Mouse (Mus musculus) bone marrow macrophage, adult 2 months (primary cell): ENCODE measurements around the gene Crybb3. TPM values are rescaled to one million over a fixed set of nuclear protein-coding genes. Genes with fewer than 3 reads are reported as not detected.

Experiments
- H3K27ac ChIP-seq: 2 replicates; pipeline ENCODE4 v1.5.1; 2012; ENCODE audit warnings: low read depth, low read length; ENCODE audit not compliant: insufficient read depth
- H3K4me1 ChIP-seq: 2 replicates; pipeline ENCODE4 v1.6.1; 2012; ENCODE audit warnings: low read length; ENCODE audit not compliant: control insufficient read depth, insufficient read depth
- H3K4me3 ChIP-seq: 2 replicates; pipeline ENCODE4 v1.5.1; 2012; ENCODE audit warnings: mild to moderate bottlenecking, low read length, moderate library complexity; ENCODE audit not compliant: insufficient read depth
- CTCF ChIP-seq: IDR thresholded peaks from 2 replicates; pipeline ENCODE4 v1.5.1; 2012; ENCODE audit warnings: low read depth, mild to moderate bottlenecking, low read length, moderate library complexity
- POLR2A ChIP-seq: IDR thresholded peaks from 2 replicates; pipeline ENCODE4 v1.6.1; 2012; ENCODE audit warnings: mild to moderate bottlenecking, low read depth, low read length, borderline replicate concordance
- polyA plus RNA-seq: library from polyadenylated mRNA; stranded (reverse); fragments of >200 nt; gene quantifications from 2 replicates; pipeline ENCODE4 v1.2.4, GENCODE M21; 2012; ENCODE audit not compliant: missing spikeins, insufficient read depth, insufficient read length

Crybb3 gene
- polyA plus RNA-seq, 1 experiment: not detected

DNA sequence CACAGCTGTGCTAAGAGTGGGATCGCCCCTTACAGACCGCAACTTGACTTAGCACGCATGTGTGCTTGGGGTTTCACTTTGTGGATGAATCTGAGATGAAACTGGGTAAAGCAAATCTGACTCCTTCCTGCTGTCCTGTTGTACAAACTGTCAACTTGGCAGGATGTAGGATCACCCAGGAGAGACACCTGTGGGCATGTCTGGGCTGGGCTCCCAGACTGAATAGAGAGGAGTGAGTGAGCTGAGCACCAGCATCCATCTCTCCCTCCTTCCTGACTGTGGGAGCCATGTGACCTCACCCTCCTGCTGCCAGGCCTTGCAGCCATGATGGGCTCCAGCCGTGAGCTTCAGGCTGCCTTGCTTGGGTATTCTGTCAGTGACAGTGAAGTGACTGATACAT is 24.1 kb upstream of the Crybb3 start:
- TF ChIP-seq CTCF (no peak), POLR2A (no peak)
- H3K4me3 ChIP-seq: no peak overlapping the region
- H3K27ac ChIP-seq: no peak overlapping the region
- H3K4me1 ChIP-seq: peaks cover 32% of the 10 kb centered on the region

DNA sequence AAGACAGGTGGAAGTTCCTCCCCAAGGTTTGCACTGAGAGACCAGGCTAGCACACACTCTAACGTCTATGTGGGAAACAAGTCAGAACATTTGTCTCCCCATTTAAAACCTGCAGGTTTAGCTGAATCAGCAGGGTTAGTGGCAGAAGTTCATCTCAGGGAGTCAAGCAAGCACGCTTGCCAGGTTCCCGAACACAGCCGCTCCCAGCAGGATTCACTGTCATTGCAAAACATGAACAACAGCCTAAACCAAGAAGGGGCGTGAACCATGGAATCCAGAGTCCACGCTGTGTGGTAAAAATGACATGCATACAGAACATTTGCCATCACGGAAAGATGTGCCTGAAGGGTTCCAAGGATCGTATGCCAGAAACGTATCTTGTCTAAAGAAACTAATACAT is 23.7 kb upstream of the Crybb3 start:
- TF ChIP-seq POLR2A (no peak), CTCF (no peak)
- no peak overlapping the region for H3K4me3 ChIP-seq
- no peak overlapping the region for H3K27ac ChIP-seq
- H3K4me1 ChIP-seq: peaks cover 28% of the 10 kb centered on the region

DNA sequence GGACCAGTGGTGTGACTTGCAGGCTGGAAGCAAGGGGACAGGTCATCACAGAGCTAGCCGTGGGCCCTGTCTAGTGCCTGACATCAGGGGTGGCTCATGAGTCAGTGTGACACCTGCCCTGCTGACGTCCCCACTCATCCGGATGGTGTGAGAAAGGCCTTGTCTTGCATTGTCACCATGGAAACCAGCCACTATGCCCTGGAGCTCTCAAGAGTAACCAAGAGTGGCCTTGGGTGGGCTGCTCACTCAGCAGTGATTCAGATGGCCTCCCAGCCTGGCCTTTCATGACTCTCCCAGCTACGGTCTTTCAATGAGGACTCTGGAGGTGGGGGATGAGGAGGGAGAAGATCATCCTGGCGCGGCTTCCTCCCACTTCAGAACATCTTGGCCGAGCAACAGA is 21.1 kb upstream of the Crybb3 start:
- Histone ChIP-seq H3K27ac (no peak overlapping the region), H3K4me1 (peaks cover 20% of the 10 kb centered on the region), H3K4me3 (no peak overlapping the region)
- TF ChIP-seq CTCF (no peak), POLR2A (no peak)

DNA sequence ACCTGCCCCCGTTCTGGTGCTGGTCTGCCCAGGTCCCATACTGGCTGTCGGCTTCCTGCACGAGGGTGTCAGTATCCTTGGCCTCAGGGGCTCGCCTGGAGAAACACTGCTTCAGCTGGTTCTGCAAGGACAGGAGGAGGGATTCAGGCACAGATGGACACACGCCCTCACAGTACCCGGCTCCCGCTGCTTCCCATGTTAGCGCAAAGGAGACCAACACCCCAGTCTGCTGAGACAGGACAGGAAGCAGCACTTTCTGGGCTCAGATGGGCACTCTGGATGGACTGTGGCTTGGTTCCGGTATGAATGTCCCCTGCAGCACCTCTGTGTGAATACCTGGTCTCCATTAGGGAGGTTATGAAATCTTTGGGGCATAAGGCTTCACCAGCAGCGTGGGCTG is 20.1 kb upstream of the Crybb3 start:
- TF ChIP-seq POLR2A (no peak), CTCF (no peak)
- Histone ChIP-seq H3K27ac (no peak overlapping the region), H3K4me1 (peaks cover 14% of the 10 kb centered on the region), H3K4me3 (no peak overlapping the region)

GRCm38 (mm10) chr5:113100422-113100821 is 19.0 kb upstream of the Crybb3 start:
- TF ChIP-seq POLR2A (no peak), CTCF (no peak)
- Histone ChIP-seq H3K27ac (no peak overlapping the region), H3K4me3 (no peak overlapping the region), H3K4me1 (peaks cover 14% of the 10 kb centered on the region)

DNA sequence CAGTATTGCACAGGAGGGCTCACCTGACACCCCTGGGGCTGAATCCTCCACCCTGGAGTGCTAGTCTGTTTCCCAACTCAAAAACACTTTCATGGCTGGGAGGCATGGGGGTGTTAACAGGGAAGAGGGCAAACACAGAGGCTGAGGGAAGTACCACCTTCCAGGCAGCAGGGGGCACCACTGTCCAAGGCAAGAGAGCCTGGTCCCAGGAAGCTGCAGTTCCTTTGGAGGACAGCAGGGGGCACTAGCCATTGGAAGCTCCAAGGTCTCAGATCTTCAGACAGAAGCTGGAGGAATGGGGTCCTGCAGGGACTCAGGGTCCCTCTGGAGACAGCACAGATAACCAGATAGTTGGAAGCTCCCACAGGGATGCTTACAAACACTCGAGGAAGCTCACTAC is 18.2 kb upstream of the Crybb3 start:
- H3K27ac ChIP-seq: no peak overlapping the region
- peak; percentile 99 for TF ChIP-seq CTCF
- no peak for TF ChIP-seq POLR2A

DNA sequence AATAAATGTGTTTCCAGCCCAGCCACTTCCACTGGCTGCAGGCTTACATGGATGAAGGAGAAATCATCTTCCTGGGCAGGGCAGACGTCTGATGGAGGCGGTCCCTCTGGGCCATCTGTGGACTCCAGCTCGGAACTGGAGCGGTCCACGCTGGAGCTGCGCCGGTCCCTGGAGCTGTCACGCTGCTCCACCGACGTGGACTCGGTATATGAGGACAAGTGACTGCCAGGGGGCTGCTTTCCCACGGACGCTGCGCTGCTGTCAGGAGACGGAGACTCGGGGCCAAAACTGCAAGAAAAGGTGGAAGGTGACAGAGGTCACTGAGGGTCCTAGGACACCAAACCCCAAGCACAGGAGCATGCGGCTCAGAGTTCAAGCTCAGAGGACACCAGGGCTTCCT is 16.2 kb upstream of the Crybb3 start:
- Histone ChIP-seq H3K4me3 (no peak overlapping the region), H3K4me1 (no peaks in the 10 kb centered on the region), H3K27ac (no peak overlapping the region)
- TF ChIP-seq CTCF: no peak
- TF ChIP-seq POLR2A: no peak

More for the DNA sequence above, 18.2 kb upstream of the Crybb3 start:
- Histone ChIP-seq H3K4me3 (no peak overlapping the region), H3K4me1 (peaks cover 7% of the 10 kb centered on the region)

GRCm38 (mm10) chr5:113095456-113095855 is 14.1 kb upstream of the Crybb3 start:
- H3K4me1 ChIP-seq: no peaks in the 10 kb centered on the region
- H3K4me3 ChIP-seq: no peak overlapping the region
- TF ChIP-seq POLR2A: no peak
- H3K27ac ChIP-seq: no peak overlapping the region

- H3K4me1 ChIP-seq: no peaks in the 10 kb centered on the region
- no peak overlapping the region for H3K4me3 ChIP-seq
- no peak for TF ChIP-seq POLR2A
- TF ChIP-seq CTCF: no peak
- no peak overlapping the region for H3K27ac ChIP-seq
Measured at GRCm38 (mm10) chr5:113092406-113092805, 11.0 kb upstream of the Crybb3 start.

- no peak overlapping the region for H3K27ac ChIP-seq
- no peaks in the 10 kb centered on the region for H3K4me1 ChIP-seq
- TF ChIP-seq CTCF (peak; percentile 57), POLR2A (no peak)
- no peak overlapping the region for H3K4me3 ChIP-seq
Measured at GRCm38 (mm10) chr5:113091162-113091561, 9.8 kb upstream of the Crybb3 start.

GRCm38 (mm10) chr5:113090750-113091149 is 9.4 kb upstream of the Crybb3 start:
- Histone ChIP-seq H3K4me3 (no peak overlapping the region), H3K27ac (no peak overlapping the region), H3K4me1 (no peaks in the 10 kb centered on the region)
- TF ChIP-seq CTCF: no peak
- no peak for TF ChIP-seq POLR2A
